Mouse (Mus musculus): ENCODE measurements around the gene Crygs.

DNA sequence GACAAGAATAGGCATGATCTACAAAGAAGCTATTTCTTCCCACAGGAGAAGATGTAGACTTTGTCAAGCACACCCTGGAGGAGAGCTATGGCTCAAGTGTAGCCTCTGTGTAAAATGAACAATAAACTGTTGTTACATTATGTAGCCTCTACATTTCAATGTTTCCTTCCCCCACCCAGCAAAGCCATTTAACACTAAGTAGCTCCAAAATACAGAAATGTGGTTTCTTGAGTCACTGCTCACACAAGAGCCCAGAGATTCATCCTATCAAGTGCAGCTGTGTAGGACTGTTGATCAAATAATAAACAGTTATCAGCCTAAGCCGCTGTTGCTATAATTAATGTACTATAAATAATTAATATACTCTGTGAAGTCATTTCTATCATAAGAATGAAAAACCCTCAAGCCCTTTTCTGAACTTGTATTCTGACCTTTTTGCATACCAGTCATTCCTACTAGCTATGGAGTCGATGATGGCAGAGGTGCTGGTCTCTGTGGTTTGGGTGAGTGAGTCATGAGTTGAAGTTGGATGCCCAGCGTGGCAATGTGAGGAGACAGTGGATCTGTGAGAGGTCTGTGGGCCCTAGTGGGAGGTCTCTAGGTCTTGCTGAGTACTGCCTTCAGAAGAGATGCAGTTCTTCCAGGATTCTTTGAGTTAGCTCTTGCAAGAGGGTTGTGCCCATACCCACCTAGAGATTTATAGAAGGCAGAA lies 27.9 kb upstream of the Crygs start:
- TF ChIP-seq POLR2AphosphoS2 (IDR thresholded peaks at IDR 0.05; ENCODE audit: low read depth, low read length) (no peak), ZNF384 (IDR thresholded peaks at IDR 0.05; ENCODE audit: low read depth, low read length) (no peak), MAX (IDR thresholded peaks at IDR 0.05; ENCODE audit: low read length) (no peak), ZMIZ1 (IDR thresholded peaks at IDR 0.05; ENCODE audit: low read depth, low read length) (no peak), POLR2A (IDR thresholded peaks at IDR 0.05; ENCODE audit: low read depth, low read length) (no peak), EP300 (IDR thresholded peaks at IDR 0.05; ENCODE audit: low read length) (no peak)

All from CH12.LX (cell line).